8 mouse cellular contexts compared by ENCODE assay signal in genomic region chr4:128961301-128962028, GRCm38 (mm10). TPM values are rescaled to one million over a fixed set of nuclear protein-coding genes. Genes with fewer than 3 reads are reported as not detected.
A peak's percentile ranks its signal among the peaks of the same experiment; 100 is the strongest.
DNase-seq lines count a peak whose midpoint lies in the region; ATAC-seq and TF ChIP-seq lines count a peak whose summit lies in the region.

No protein-coding gene starts in this region.

- H3K4me3 ChIP-seq in kidney, adult 2 months (ENCODE audit: insufficient read depth, low read depth, low read length) = peak overlapping the region; percentile 82
- peak overlapping the region; percentile 80 for H3K4me3 ChIP-seq in forebrain, postnatal 0 days (ENCODE audit: low read depth, low read length)
- H3K4me3 ChIP-seq in midbrain, embryonic 10.5 days = peak overlapping the region; percentile 79

- no peaks in the 10 kb centered on the region for H3K36me3 ChIP-seq in kidney, adult 2 months (ENCODE audit: control insufficient read depth, insufficient read depth, low read length)
- H3K36me3 ChIP-seq in forebrain, postnatal 0 days (ENCODE audit: insufficient read depth) = no peaks in the 10 kb centered on the region
- no peaks in the 10 kb centered on the region for H3K36me3 ChIP-seq in midbrain, embryonic 10.5 days

- no peaks in the 10 kb centered on the region for H3K27me3 ChIP-seq in kidney, adult 2 months (replicated peaks; ENCODE audit: control insufficient read depth, insufficient read depth, low read length)
- H3K27me3 ChIP-seq in forebrain, postnatal 0 days (ENCODE audit: insufficient read depth, low read length) = no peaks in the 10 kb centered on the region
- peaks cover 52% of the 10 kb centered on the region for H3K27me3 ChIP-seq in midbrain, embryonic 10.5 days (ENCODE audit: low read depth, poor library complexity, severe bottlenecking)

- no peak for TF ChIP-seq POLR2A in kidney, adult 2 months (IDR thresholded peaks at IDR 0.05; ENCODE audit: low read depth, low read length)

- peak overlapping the region; percentile 82 for H3K9ac ChIP-seq in forebrain, postnatal 0 days

- H3K4me1 ChIP-seq in kidney, adult 2 months (ENCODE audit: control insufficient read depth, insufficient read depth, low read length) = no peaks in the 10 kb centered on the region
- 0 out of 2 replicates have a peak, but pooled peaks cover 15% of the 10 kb centered on the region for H3K4me1 ChIP-seq in forebrain, postnatal 0 days (ENCODE audit: insufficient read depth)
- H3K4me1 ChIP-seq in midbrain, embryonic 10.5 days = peaks cover 31% of the 10 kb centered on the region

- no peak overlapping the region for H3K27ac ChIP-seq in kidney, adult 2 months (ENCODE audit: insufficient read depth, low read depth, low read length)
- H3K27ac ChIP-seq in forebrain, postnatal 0 days (ENCODE audit: low read depth, low read length) = no peak overlapping the region
- peak overlapping the region; percentile 91 for H3K27ac ChIP-seq in midbrain, embryonic 10.5 days (replicated peaks)

- no peak for TF ChIP-seq CTCF in kidney, adult 2 months (conservative IDR thresholded peaks at IDR 0.05; ENCODE audit: insufficient read depth, insufficient read length, low read depth, low read length)
- TF ChIP-seq CTCF in forebrain, postnatal 0 days (IDR thresholded peaks at IDR 0.05; ENCODE audit: low read depth) = no peak

- peak overlapping the region; percentile 95 for H3K4me2 ChIP-seq in forebrain, postnatal 0 days (ENCODE audit: low read depth)

- H3K9me3 ChIP-seq in forebrain, postnatal 0 days (ENCODE audit: low read length) = no peaks in the 10 kb centered on the region
- H3K9me3 ChIP-seq in midbrain, embryonic 10.5 days (replicated peaks) = no peaks in the 10 kb centered on the region

- no peak for ATAC-seq in forebrain, postnatal 0 days

- no peak for DNase-seq in kidney, adult 2 months
- DNase-seq in kidney, adult 8-10 months = no peak
- DNase-seq in R1 (ENCODE audit: low read depth, low spot score) = peak; percentile 36
- DNase-seq in forebrain, postnatal 0 days = no peak
- no peak for DNase-seq in midbrain, embryonic 10.5 days (ENCODE audit: low spot score)
- DNase-seq in spleen, adult 18-20 months = no peak
- no peak for DNase-seq in frontal cortex, postnatal 14 days (ENCODE audit: low spot score in 2 of 2)
- DNase-seq in kidney, postnatal 10 days = no peak

- WGBS in kidney, adult 2 months = 29% methylated on average over 16 of the region's 16 CpGs
- 11% methylated on average over 16 of the region's 16 CpGs for WGBS in forebrain, postnatal 0 days
- WGBS in midbrain, embryonic 10.5 days = 6% methylated on average over 16 of the region's 16 CpGs

RNA-seq across cellular contexts. Expression of gene Azin2, which starts 0.8 kb away (rescaled TPM):
- 14.0 and 14.7 TPM in 2 replicates for polyA plus RNA-seq in kidney, adult 2 months (2012; rRNA removed)
- 19.2 and 23.4 TPM in 2 replicates for total RNA-seq in forebrain, postnatal 0 days (2014; rRNA removed)
- 16.4 and 18.0 TPM in 2 replicates for polyA plus RNA-seq in forebrain, postnatal 0 days (2015; fragmentation: Nextera tagmentation; extraction: Ambion mirVana)
- 11.1 and 14.9 TPM in 2 replicates for polyA plus RNA-seq in midbrain, embryonic 10.5 days (2016; fragmentation: Nextera tagmentation; extraction: Ambion mirVana)

RNA-seq across cellular contexts. Expression of gene Ak2, which starts 30.3 kb away (rescaled TPM):
- polyA plus RNA-seq in kidney, adult 2 months (2012; rRNA removed) = 91.4 and 110 TPM in 2 replicates
- total RNA-seq in forebrain, postnatal 0 days (2014; rRNA removed) = 30.8 and 33.0 TPM in 2 replicates
- polyA plus RNA-seq in forebrain, postnatal 0 days (2015; fragmentation: Nextera tagmentation; extraction: Ambion mirVana) = 58.5 and 64.2 TPM in 2 replicates
- 187 and 205 TPM in 2 replicates for polyA plus RNA-seq in midbrain, embryonic 10.5 days (2016; fragmentation: Nextera tagmentation; extraction: Ambion mirVana)
